Mouse (Mus musculus) heart, postnatal 0 days (tissue): ENCODE results near the gene Ier2. TPM values are rescaled to one million over a fixed set of nuclear protein-coding genes. Genes with fewer than 3 reads are reported as not detected.
A peak's percentile ranks its signal among the peaks of the same experiment; 100 is the strongest.

ENCODE experiments used
- ATAC-seq: fragments of 200-750 bp; cut with Nextera tagmentation; 2 replicates; pipeline ENCODE4 v1.8.0; 2017; ENCODE audit warnings: low read depth, moderate number of reproducible peaks, moderate library complexity; ENCODE audit not compliant: insufficient read depth
- DNase-seq: peaks from one replicate; pipeline ENCODE4 v3.0.0-alpha.2; 2016; ENCODE audit warnings: low spot score
- H3K27ac ChIP-seq: fragments of 300-500 bp; sonication (generic); 2 replicates; pipeline ENCODE4 v1.5.1; 2014; ENCODE audit warnings: low read depth, mild to moderate bottlenecking
- H3K27me3 ChIP-seq: fragments of 300-500 bp; sonication (generic); 2 replicates; pipeline ENCODE4 v1.6.1; 2014; ENCODE audit warnings: low read length, mixed read lengths; ENCODE audit not compliant: control insufficient read depth, insufficient read depth
- H3K36me3 ChIP-seq: fragments of 300-500 bp; sonication (generic); replicated peaks from 2 replicates; pipeline ENCODE4 v1.6.1; 2014; ENCODE audit warnings: low read length, mixed read lengths; ENCODE audit not compliant: control insufficient read depth, insufficient read depth
- H3K4me1 ChIP-seq: fragments of 300-500 bp; sonication (generic); 2 replicates; pipeline ENCODE4 v1.6.1; 2014; ENCODE audit warnings: antibody characterized with exemption; ENCODE audit not compliant: control insufficient read depth, insufficient read depth
- H3K4me2 ChIP-seq: fragments of 300-500 bp; sonication (generic); 2 replicates; pipeline ENCODE4 v1.6.1; 2014; ENCODE audit warnings: low read depth, mild to moderate bottlenecking, low read length, moderate library complexity
- H3K4me3 ChIP-seq: fragments of 300-500 bp; sonication (generic); 2 replicates; pipeline ENCODE4 v1.5.1; 2014; ENCODE audit warnings: low read depth, low read length
- H3K9ac ChIP-seq: fragments of 300-500 bp; sonication (generic); replicated peaks from 2 replicates; pipeline ENCODE4 v1.6.1; 2014; ENCODE audit warnings: low read depth, low read length, mixed read lengths
- H3K9me3 ChIP-seq: fragments of 300-500 bp; sonication (generic); replicated peaks from 2 replicates; pipeline ENCODE4 v1.6.1; 2016; ENCODE audit warnings: low read length; ENCODE audit not compliant: control insufficient read depth
- CTCF ChIP-seq: IDR thresholded peaks from 2 replicates; pipeline ENCODE4 v1.5.1; 2016; ENCODE audit warnings: antibody characterized with exemption, control low read depth, low read depth
- EP300 ChIP-seq: IDR thresholded peaks from 2 replicates; pipeline ENCODE4 v1.6.1; 2016; ENCODE audit warnings: antibody characterized with exemption, low read depth
- WGBS: fragments of 180-500 bp; shearing (Covaris S2); extraction: QIAGEN DNeasy Blood & Tissue Kit; methylation state at CpG from one replicate; pipeline ENCODE4 v1.1.7; 2014; 5-methylcytosine and 5-hydroxymethylcytosine counted together
- polyA plus RNA-seq: library from polyadenylated mRNA; unstranded; fragments of >200 nt; fragmentation: Nextera tagmentation; extraction: Ambion mirVana; gene quantifications from 2 replicates; pipeline ENCODE4 v1.2.1, GENCODE M21; 2015
- total RNA-seq: library from RNA; depleted of rRNA; stranded (reverse); fragments of >200 nt; gene quantifications from 2 replicates; pipeline ENCODE4 v1.2.3, GENCODE M21; 2014; ENCODE audit warnings: low replicate concordance

Gene Ier2
- total and polyA plus RNA-seq, 2 experiments from 2014 or later = 23.2 to 33.3 TPM

- TF ChIP-seq CTCF = no peak
- TF ChIP-seq EP300 = no peak
- DNase-seq (no peak), ATAC-seq (no peak)
- no peaks in the 10 kb centered on the region for H3K4me1 ChIP-seq
- no peak overlapping the region for H3K27ac ChIP-seq
- H3K9me3 ChIP-seq = no peaks in the 10 kb centered on the region
- no peak overlapping the region for H3K4me3 ChIP-seq
- H3K27me3 ChIP-seq = no peaks in the 10 kb centered on the region
- no peak overlapping the region for H3K4me2 ChIP-seq
- H3K9ac ChIP-seq = no peak overlapping the region
- WGBS = 88% methylated on average over 6 of the region's 6 CpGs
- H3K36me3 ChIP-seq = peaks cover 52% of the 10 kb centered on the region
Measured at GRCm38 (mm10) chr8:84695140-84695539, 32.5 kb upstream of the Ier2 start.

DNA sequence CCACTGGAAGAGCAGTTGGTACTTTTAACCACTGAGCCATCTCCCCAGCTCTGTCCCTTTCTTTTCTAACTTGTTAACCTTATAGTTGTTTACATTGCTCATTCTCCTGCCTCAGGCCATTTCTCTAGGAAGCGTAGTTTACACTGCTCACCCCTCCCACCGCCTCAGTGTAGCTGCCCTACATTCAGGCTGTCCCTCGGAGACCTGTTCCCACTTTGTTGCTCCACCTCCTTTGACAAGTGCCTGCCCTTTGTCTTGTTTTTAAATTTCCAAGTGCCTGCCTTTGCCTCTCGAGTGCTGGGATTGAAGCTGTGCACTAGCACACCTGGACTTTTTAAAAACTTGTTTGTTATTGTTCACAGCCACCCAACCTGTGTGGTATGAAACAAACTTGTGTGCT lies 30.7 kb upstream of the Ier2 start:
- H3K9me3 ChIP-seq = no peaks in the 10 kb centered on the region
- no peak for ATAC-seq
- no peak for DNase-seq
- no peak overlapping the region for H3K4me3 ChIP-seq
- no peaks in the 10 kb centered on the region for H3K27me3 ChIP-seq
- WGBS = 58% methylated on average over 4 of the region's 4 CpGs
- no peak overlapping the region for H3K4me2 ChIP-seq
- H3K4me1 ChIP-seq = peaks cover 11% of the 10 kb centered on the region
- H3K9ac ChIP-seq = no peak overlapping the region
- H3K27ac ChIP-seq = no peak overlapping the region
- H3K36me3 ChIP-seq = peaks cover 50% of the 10 kb centered on the region
- no peak for TF ChIP-seq CTCF
- no peak for TF ChIP-seq EP300

GRCm38 (mm10) chr8:84689091-84689915 lies 26.7 kb upstream of the Ier2 start:
- peak; percentile 94 for DNase-seq
- ATAC-seq = peak; percentile 84
- under 1% methylated on average over 47 of the region's 47 CpGs for WGBS
- Histone ChIP-seq H3K27me3 (no peaks in the 10 kb centered on the region), H3K9ac (peak overlapping the region; percentile 53), H3K4me1 (peaks cover 30% of the 10 kb centered on the region), H3K4me2 (peak overlapping the region; percentile 83), H3K36me3 (peaks cover 23% of the 10 kb centered on the region), H3K4me3 (peak overlapping the region; percentile 59), H3K27ac (peak overlapping the region; percentile 26), H3K9me3 (no peaks in the 10 kb centered on the region)
- TF ChIP-seq CTCF (no peak), EP300 (no peak)

GRCm38 (mm10) chr8:84687705-84688100 lies 25.1 kb upstream of the Ier2 start, which contains the start of gene Nacc1:
TSS of gene Nacc1 (minus strand) at chr8:84687862.
- Histone ChIP-seq H3K4me3 (peak within 1 kb of the TSS; percentile 100), H3K4me2 (peak within 1 kb of the TSS; percentile 89), H3K27ac (peak within 1 kb of the TSS; percentile 86), H3K9me3 (no peaks in the 10 kb centered on the region), H3K36me3 (peaks cover 9% of the 10 kb centered on the region), H3K4me1 (peaks cover 30% of the 10 kb centered on the region), H3K9ac (peak within 1 kb of the TSS; percentile 98), H3K27me3 (no peaks in the 10 kb centered on the region)
- under 1% methylated on average over 25 of the region's 37 CpGs for WGBS
- TF ChIP-seq CTCF (0 out of 2 replicates have a peak, but pooled peaks have one; percentile 1), EP300 (no peak)
- peak; percentile 85 for ATAC-seq
- peak; percentile 82 for DNase-seq

DNA sequence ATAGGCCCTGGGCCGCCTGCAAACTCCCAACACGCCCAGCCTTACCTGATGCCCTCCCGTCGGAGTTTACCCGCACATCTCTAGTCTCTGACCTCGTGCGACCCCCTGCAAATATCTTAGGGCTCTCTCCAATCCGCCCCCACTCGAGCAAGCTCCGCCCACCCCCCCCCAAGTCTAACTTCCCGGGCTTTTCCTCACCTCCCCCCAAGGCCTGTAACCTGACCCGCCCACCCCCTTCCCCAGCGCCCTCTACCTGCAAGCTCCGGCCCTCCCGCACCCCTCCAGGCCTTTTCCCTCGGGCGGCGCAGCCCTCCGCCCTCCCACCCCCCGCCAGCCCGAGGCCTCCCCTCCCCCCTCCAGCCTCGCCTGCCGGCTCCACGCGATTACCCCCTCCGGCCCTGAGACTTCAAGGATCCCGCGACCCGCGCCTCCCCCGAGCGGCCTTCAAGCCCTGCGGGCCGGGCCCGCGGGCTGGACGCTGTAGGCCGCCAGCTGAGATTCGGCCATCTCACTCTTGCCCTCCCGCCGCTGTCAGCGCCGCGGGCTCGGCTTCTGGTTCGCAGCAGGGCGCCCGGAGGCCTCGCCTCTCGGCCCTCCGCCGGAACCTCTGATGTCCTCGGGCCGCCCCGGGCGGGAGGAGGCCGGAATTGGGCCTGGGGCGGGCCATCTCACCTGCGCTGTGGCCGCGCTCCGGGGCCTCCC lies 24.5 kb upstream of the Ier2 start:
- peak overlapping the region; percentile 98 for H3K9ac ChIP-seq
- H3K27me3 ChIP-seq = no peaks in the 10 kb centered on the region
- H3K27ac ChIP-seq = peak overlapping the region; percentile 86
- ATAC-seq (peak; percentile 31), DNase-seq (peak; percentile 29)
- peak overlapping the region; percentile 100 for H3K4me3 ChIP-seq
- peaks cover 4% of the 10 kb centered on the region; the same call in 1 of the 2 replicates for H3K36me3 ChIP-seq
- H3K4me1 ChIP-seq = peaks cover 30% of the 10 kb centered on the region
- TF ChIP-seq EP300 = no peak
- no peak for TF ChIP-seq CTCF
- no peaks in the 10 kb centered on the region for H3K9me3 ChIP-seq
- under 1% methylated on average over 56 of the region's 62 CpGs for WGBS
- peak overlapping the region; percentile 89 for H3K4me2 ChIP-seq
